Mouse (Mus musculus): ENCODE results near the gene Slc6a21. TPM values are rescaled to one million over a fixed set of nuclear protein-coding genes. Genes with fewer than 3 reads are reported as not detected.
A peak's percentile ranks its signal among the peaks of the same experiment; 100 is the strongest.

Gene Slc6a21
- polyA plus RNA-seq (2015; fragmentation: Nextera tagmentation; extraction: Ambion mirVana), result not detected in 2 replicates

DNA sequence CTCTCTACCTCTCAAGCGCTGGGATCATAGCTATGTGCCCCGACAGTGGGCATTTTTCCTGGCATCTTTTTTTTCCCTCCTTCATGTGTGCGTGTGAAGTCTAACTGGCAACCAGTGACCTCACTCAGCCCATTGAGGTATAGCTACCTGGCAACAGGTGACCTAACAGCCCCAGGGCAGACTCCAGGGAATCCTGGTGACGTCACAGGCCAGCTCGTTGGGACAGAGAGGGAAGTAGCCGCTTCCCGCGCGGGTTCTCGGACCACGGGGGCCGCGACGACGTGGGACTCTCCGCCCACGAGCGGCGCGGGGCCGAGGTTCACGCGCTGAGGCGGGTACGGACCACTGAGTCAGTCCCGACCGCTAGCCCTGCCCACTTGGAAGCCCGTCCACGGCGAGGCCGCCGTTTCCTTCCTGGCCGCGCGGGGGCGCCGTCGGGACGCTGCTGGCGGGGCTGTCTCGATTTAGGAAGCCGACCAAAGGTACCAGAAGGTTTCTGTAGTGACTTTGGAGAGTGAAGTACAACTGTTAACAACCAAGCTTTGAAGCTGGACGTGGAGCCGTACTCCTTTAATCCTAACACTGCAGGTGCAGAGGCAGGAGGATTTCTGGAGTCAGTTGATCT lies at the start of gene Slc6a21:
Gene Slc6a21 (plus strand): TSS at position 378 of the 625 bp plus-strand sequence.
- peak within 1 kb of the TSS; percentile 81 for H3K4me2 ChIP-seq
- ATAC-seq (replicated peaks; ENCODE audit: low FRiP score), result no peak; the same call in 1 of the 2 replicates
- H3K4me3 ChIP-seq (replicated peaks), result peak within 1 kb of the TSS; percentile 47
- 7% methylated on average over 44 of the region's 44 CpGs for WGBS
- H3K36me3 ChIP-seq, result no peaks in the 10 kb centered on the region
- no peak within 1 kb of the TSS for H3K27ac ChIP-seq
- peaks cover 6% of the 10 kb centered on the region; the same call in 1 of the 2 replicates for H3K27me3 ChIP-seq
- peak within 1 kb of the TSS; percentile 49 for H3K9ac ChIP-seq
- no peaks in the 10 kb centered on the region for H3K9me3 ChIP-seq (replicated peaks)
- H3K4me1 ChIP-seq, result peaks cover 9% of the 10 kb centered on the region

DNA sequence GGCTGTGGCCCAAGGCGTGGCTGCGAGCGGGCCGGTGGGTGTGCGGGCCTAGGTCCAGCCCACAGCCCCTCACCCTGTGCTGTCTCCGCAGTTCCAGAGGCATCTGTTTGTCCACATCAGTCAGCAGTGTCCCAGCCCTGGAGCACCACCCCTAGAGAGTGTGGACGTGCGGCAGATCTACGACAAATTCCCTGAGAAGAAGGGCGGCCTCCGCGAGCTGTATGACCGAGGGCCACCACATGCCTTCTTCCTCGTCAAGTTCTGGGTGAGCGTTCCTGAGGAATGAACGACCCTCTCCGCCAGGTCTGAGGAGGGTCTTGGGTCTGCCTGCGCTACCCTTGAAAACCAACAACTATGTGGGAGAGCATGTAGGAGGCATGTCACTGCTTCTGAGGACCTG lies 48.8 kb upstream of the Slc6a21 start:
- H3K4me3 ChIP-seq (replicated peaks), result no peak overlapping the region
- peaks cover 90% of the 10 kb centered on the region for H3K36me3 ChIP-seq
- H3K27me3 ChIP-seq, result no peaks in the 10 kb centered on the region
- ATAC-seq (replicated peaks; ENCODE audit: low FRiP score), result no peak; the same call in 1 of the 2 replicates
- WGBS, result 91% methylated on average over 18 of the region's 18 CpGs
- no peak overlapping the region for H3K27ac ChIP-seq
- no peaks in the 10 kb centered on the region for H3K9me3 ChIP-seq (replicated peaks)
- H3K4me1 ChIP-seq, result peaks cover 9% of the 10 kb centered on the region
- no peak overlapping the region for H3K9ac ChIP-seq
- no peak overlapping the region for H3K4me2 ChIP-seq

DNA sequence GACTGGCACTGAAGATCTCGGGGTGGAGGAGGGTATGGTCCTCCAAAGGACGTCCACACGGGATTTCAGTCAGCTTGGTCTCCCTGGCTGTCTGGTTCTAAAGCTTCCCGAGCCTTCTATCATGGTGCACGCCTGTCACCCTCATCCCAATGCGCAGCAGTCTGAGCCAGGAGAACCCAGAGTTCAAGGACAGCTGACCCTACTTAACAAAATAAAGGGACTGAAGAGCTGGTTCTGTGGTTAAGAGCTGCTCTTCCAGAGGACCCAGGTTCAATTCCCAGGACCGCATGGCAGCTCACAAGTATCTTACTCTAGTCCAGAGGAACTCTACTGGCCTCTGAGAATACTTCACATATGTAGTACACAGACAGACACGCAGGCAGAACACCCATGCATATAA lies 48.3 kb upstream of the Slc6a21 start:
- ATAC-seq (replicated peaks; ENCODE audit: low FRiP score), result no peak
- Histone ChIP-seq H3K4me1 (peaks cover 14% of the 10 kb centered on the region), H3K4me3 (replicated peaks) (no peak overlapping the region), H3K4me2 (no peak overlapping the region), H3K9ac (no peak overlapping the region), H3K9me3 (replicated peaks) (no peaks in the 10 kb centered on the region), H3K27ac (no peak overlapping the region), H3K27me3 (no peaks in the 10 kb centered on the region), H3K36me3 (peaks cover 89% of the 10 kb centered on the region)
- WGBS, result 93% methylated on average over 8 of the region's 8 CpGs

DNA sequence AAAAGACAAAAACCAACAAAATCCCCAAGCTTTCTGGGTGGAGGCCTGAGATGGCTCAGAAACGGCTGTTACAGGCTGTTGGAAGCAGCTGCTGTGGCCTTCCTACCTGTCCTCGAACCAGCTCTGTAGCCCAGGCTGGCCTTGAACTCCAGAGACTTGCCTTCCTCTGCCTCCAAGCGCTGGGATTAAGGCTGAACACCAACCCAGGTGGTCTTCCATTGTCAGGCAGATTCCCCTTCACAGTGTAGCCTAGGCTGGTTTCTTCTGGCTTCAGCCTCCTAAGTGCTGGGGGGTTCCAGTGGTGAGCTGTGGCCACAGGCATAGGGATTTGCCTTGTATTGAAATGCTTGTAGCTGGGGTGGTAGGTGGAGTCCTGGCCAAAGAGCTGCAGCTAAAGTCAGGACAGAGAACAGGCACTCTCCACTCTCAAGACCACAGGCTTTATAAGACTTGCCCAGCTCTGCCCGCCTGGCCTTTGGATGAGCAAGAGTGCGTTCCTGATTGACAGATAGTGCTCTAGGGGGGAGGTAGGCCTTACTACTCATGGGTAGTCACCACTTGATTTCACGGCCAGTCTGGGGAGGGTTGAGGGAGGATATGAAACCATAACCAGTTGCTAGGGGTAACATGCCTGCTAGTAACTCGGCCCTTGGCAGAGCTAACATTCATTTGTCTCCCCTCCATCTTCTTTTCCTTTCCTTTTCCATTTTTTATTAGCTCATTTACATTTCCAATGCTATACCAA lies 47.7 kb upstream of the Slc6a21 start:
- H3K27ac ChIP-seq, result no peak overlapping the region
- H3K4me1 ChIP-seq, result peaks cover 20% of the 10 kb centered on the region
- H3K9me3 ChIP-seq (replicated peaks), result no peaks in the 10 kb centered on the region
- no peak for ATAC-seq (replicated peaks; ENCODE audit: low FRiP score)
- H3K4me3 ChIP-seq (replicated peaks), result no peak overlapping the region
- 84% methylated on average over 7 of the region's 7 CpGs for WGBS
- H3K36me3 ChIP-seq, result peaks cover 84% of the 10 kb centered on the region
- no peak overlapping the region for H3K9ac ChIP-seq
- H3K4me2 ChIP-seq, result no peak overlapping the region
- no peaks in the 10 kb centered on the region for H3K27me3 ChIP-seq

DNA sequence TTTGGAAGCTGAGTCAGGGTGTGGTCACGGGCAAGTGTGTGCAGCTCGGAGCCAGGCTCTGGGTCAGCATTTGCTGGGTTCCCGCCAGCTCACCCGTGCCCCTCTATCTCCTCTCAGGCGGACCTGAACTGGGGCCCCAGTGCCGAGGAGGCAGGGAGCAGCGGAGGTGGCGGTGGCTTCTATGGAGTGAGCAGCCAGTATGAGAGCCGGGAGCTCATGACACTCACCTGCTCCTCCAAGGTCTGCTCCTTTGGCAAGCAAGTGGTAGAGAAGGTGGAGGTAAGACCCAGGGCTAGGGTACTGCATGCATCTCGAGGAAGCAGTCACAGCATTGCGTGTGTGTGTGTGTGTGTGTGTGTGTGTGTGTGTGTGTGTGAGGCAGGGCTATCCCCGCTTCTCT lies 46.1 kb upstream of the Slc6a21 start:
- Histone ChIP-seq H3K4me2 (no peak overlapping the region), H3K9ac (no peak overlapping the region), H3K4me3 (replicated peaks) (no peak overlapping the region), H3K36me3 (peaks cover 68% of the 10 kb centered on the region), H3K27ac (no peak overlapping the region), H3K9me3 (replicated peaks) (no peaks in the 10 kb centered on the region), H3K27me3 (peaks cover 3% of the 10 kb centered on the region), H3K4me1 (peaks cover 35% of the 10 kb centered on the region)
- WGBS, result 88% methylated on average over 12 of the region's 12 CpGs
- no peak for ATAC-seq (replicated peaks; ENCODE audit: low FRiP score)

DNA sequence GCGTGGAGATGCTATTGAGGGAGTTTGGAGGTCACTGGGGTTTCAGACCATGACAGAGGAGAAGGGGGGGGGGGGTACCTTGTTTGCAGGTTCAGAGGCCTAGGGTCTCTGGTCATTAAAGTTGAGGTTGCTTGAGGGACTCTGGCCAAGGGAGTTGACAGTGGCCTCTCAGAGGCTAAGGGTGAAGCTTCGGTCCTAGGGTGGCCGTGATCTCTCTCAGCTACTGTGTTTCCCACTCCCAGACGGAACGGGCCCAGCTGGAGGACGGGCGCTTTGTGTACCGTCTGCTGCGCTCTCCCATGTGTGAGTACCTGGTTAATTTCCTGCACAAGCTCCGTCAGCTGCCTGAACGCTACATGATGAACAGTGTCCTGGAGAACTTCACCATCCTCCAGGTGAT lies 45.4 kb upstream of the Slc6a21 start:
- Histone ChIP-seq H3K4me2 (no peak overlapping the region), H3K4me3 (replicated peaks) (no peak overlapping the region), H3K9ac (no peak overlapping the region), H3K9me3 (replicated peaks) (no peaks in the 10 kb centered on the region), H3K4me1 (peaks cover 35% of the 10 kb centered on the region), H3K27ac (no peak overlapping the region), H3K36me3 (peaks cover 60% of the 10 kb centered on the region), H3K27me3 (peaks cover 10% of the 10 kb centered on the region)
- 81% methylated on average over 11 of the region's 11 CpGs for WGBS
- no peak for ATAC-seq (replicated peaks; ENCODE audit: low FRiP score)

DNA sequence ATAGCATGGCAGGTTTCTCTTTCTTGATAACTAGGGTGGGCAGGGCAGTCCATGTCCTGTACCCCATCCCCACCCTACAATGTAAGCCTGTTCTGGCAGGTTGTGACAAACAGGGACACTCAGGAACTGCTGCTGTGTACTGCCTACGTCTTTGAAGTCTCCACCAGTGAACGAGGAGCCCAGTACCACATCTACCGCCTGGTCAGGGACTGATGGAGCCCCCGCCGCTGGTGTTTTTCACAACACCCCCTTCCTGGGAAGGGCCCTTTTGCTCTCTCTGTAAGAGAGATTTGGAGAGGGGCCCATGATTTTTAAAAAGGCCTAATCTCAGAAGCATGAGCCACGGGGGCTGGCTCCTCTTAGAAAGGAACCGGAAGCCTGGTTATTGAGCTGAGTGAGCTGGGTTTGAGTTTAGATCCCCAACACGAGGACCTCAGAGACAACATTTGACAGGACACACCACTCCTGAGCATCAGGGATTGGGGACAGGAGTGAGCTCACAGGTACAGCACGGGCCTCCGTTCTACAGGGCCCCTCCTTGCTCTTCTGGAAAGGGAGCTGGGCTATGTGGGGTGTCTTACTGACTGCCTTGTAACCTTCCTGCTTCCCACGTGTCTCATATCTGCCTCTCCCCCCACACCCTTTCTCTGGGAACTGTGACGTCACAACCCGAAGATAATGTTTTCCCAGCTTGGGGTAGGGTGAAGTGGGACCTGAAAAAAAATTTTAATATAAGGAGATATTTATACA lies 44.4 kb upstream of the Slc6a21 start:
- H3K4me3 ChIP-seq (replicated peaks), result no peak overlapping the region
- H3K27me3 ChIP-seq, result peaks cover 12% of the 10 kb centered on the region
- H3K9me3 ChIP-seq (replicated peaks), result no peaks in the 10 kb centered on the region
- H3K9ac ChIP-seq, result no peak overlapping the region
- no peak overlapping the region for H3K27ac ChIP-seq
- no peak overlapping the region for H3K4me2 ChIP-seq
- H3K36me3 ChIP-seq, result peaks cover 52% of the 10 kb centered on the region
- 59% methylated on average over 13 of the region's 13 CpGs for WGBS
- peaks cover 35% of the 10 kb centered on the region for H3K4me1 ChIP-seq
- no peak for ATAC-seq (replicated peaks; ENCODE audit: low FRiP score)

DNA sequence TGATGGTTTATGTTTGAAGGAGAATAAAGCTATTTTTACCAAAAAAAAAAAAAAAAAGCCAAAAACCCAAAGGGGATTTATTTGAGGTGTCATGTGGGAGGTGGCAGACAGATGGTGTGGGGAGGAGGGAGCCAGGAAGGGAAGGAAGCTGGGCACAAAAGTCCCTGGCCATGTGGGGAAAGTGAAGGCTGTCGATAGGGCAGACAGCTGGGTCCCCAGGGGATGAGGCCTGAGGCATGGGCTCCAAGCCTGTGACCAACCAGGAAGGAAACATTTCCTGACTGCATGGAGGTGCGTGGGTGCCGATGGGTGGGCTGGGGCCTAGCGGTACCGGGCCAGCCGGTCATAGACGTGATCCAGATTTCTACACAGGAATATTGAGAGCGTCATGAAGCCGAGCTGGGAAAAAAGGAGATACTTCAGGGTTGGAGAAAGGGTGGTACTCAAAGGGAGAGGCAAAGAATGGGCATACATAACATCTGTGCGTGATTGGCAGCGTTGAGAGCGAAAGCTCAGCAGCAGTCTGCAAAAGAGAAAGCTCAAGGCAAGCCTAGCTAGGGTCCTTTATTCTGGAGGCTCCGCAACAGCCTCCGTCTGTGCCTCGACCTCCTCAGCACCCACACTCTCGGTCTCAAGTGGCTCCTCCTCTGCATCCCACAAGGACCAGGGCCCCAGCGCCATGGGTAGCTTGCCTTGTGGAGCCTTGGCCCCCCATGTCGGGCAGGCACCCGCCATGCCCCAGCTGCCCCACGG lies 43.6 kb upstream of the Slc6a21 start:
- ATAC-seq (replicated peaks; ENCODE audit: low FRiP score), result 0 out of 2 replicates have a peak, but pooled peaks have one; percentile 1
- H3K9ac ChIP-seq, result no peak overlapping the region
- H3K27me3 ChIP-seq, result peaks cover 18% of the 10 kb centered on the region
- no peaks in the 10 kb centered on the region for H3K9me3 ChIP-seq (replicated peaks)
- peaks cover 38% of the 10 kb centered on the region for H3K4me1 ChIP-seq
- peaks cover 43% of the 10 kb centered on the region for H3K36me3 ChIP-seq
- no peak overlapping the region for H3K4me3 ChIP-seq (replicated peaks)
- peak overlapping the region; percentile 57 for H3K4me2 ChIP-seq
- 32% methylated on average over 20 of the region's 20 CpGs for WGBS
- H3K27ac ChIP-seq, result peak overlapping the region; percentile 37; the same call in 1 of the 2 replicates

DNA sequence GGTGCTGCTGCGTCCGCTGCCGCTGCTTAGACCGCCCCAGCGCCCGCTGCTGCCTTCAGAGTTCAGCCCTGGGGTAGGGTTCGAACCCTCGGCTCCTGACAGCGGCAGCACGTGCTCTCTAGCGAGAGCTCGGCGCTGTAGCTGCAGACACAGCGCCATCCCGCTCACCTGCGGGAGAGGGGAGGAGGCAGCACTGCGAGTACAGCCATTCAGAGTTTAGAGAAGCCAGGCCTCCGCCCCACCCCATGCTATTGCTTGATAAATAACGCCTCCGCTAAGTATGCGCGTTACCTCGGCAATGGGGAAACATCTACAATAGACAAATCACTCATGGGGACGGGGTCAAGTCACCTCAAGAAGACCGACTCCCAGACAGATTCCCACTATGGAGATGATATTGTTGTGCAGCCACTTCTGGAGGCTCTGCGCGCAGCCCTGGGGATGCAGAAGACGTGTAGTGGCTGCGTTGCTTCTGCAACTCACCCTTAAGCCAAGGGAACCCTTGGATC lies 42.9 kb upstream of the Slc6a21 start:
- no peaks in the 10 kb centered on the region for H3K9me3 ChIP-seq (replicated peaks)
- no peak overlapping the region for H3K9ac ChIP-seq
- peak overlapping the region; percentile 34; the same call in 1 of the 2 replicates for H3K27ac ChIP-seq
- peak; percentile 6; the same call in 1 of the 2 replicates for ATAC-seq (replicated peaks; ENCODE audit: low FRiP score)
- H3K4me3 ChIP-seq (replicated peaks), result peak overlapping the region; percentile 29
- H3K4me2 ChIP-seq, result peak overlapping the region; percentile 57
- H3K36me3 ChIP-seq, result peaks cover 37% of the 10 kb centered on the region
- H3K4me1 ChIP-seq, result peaks cover 44% of the 10 kb centered on the region
- 15% methylated on average over 29 of the region's 29 CpGs for WGBS
- H3K27me3 ChIP-seq, result peaks cover 25% of the 10 kb centered on the region

DNA sequence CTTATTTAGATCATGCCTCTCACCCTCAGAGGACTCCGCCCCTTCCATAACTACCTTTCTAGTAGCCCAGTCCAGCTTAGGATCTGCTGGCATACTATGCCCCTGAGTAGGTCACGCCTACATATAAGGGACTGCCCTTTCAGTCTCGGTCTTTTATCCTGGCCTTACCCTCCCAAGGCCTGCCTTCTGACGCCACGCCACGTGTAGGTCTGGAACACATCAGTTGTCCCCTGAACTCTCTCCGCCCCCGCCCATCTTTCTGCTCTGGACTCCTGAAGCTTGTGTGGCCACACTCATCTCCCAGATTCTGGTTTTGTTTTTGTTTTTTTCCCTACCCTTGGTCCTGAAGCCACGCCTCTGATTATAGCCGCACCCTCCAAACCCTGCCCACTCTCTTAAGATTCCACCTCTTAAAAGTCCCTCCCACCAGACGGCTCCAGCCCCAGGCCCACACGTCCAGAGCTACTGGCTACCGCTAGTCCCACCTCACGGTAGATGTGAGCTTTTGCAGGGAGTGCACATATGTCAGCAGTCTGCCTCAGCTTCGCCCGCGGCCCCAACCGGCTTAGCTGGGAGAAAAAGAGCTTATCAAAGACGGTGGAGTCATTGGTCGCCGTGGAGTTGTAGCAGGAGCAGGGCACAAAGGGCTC lies 42.3 kb upstream of the Slc6a21 start:
- Histone ChIP-seq H3K27ac (peak overlapping the region; percentile 34; the same call in 1 of the 2 replicates), H3K4me3 (replicated peaks) (peak overlapping the region; percentile 29), H3K4me2 (peak overlapping the region; percentile 57), H3K36me3 (peaks cover 31% of the 10 kb centered on the region), H3K9me3 (replicated peaks) (no peaks in the 10 kb centered on the region), H3K27me3 (peaks cover 26% of the 10 kb centered on the region), H3K4me1 (peaks cover 44% of the 10 kb centered on the region), H3K9ac (no peak overlapping the region; the same call in 1 of the 2 replicates)
- peak; percentile 77 for ATAC-seq (replicated peaks; ENCODE audit: low FRiP score)
- WGBS, result 5% methylated on average over 21 of the region's 21 CpGs

All from kidney, embryonic 15.5 days (tissue).